Mouse (Mus musculus) ZHBTc4 (cell line): ENCODE results near the gene Igf1.

Source experiments
- DNase-seq: peaks from one replicate; pipeline ENCODE4 v3.0.0-alpha.2; 2011; ENCODE audit warnings: low read depth, low spot score

Igf1 gene

GRCm38 (mm10) chr10:87858013-87858806 is at the start of gene Igf1:
Igf1 (plus strand) TSS chr10:87858265.
- DNase-seq = no peak

- DNase-seq = peak; percentile 49
Measured at GRCm38 (mm10) chr10:87812157-87813072, 45.6 kb upstream of the Igf1 start.

- DNase-seq = peak; percentile 16
Measured at GRCm38 (mm10) chr10:87813073-87813590, 44.9 kb upstream of the Igf1 start.

- no peak for DNase-seq
Measured at GRCm38 (mm10) chr10:87816861-87817260, 41.2 kb upstream of the Igf1 start.

- no peak for DNase-seq
Measured at GRCm38 (mm10) chr10:87817786-87818185, 40.3 kb upstream of the Igf1 start.

GRCm38 (mm10) chr10:87821906-87822305 is 36.2 kb upstream of the Igf1 start:
- DNase-seq = peak; percentile 10

- DNase-seq = no peak
Measured at GRCm38 (mm10) chr10:87830012-87830411, 28.1 kb upstream of the Igf1 start.

GRCm38 (mm10) chr10:87830639-87831038 is 27.4 kb upstream of the Igf1 start:
- no peak for DNase-seq

GRCm38 (mm10) chr10:87832101-87832500 is 26.0 kb upstream of the Igf1 start:
- no peak for DNase-seq

GRCm38 (mm10) chr10:87839454-87839853 is 18.6 kb upstream of the Igf1 start:
- DNase-seq = no peak

- no peak for DNase-seq
Measured at GRCm38 (mm10) chr10:87842501-87842900, 15.6 kb upstream of the Igf1 start.

GRCm38 (mm10) chr10:87844917-87845552 is 13.0 kb upstream of the Igf1 start:
- no peak for DNase-seq

GRCm38 (mm10) chr10:87847882-87848281 is 10.2 kb upstream of the Igf1 start:
- DNase-seq = no peak

GRCm38 (mm10) chr10:87848419-87848818 is 9.6 kb upstream of the Igf1 start:
- DNase-seq = no peak

GRCm38 (mm10) chr10:87851492-87851891 is 6.6 kb upstream of the Igf1 start:
- DNase-seq = no peak

- peak; percentile 65 for DNase-seq
Measured at GRCm38 (mm10) chr10:87854408-87854807, 3.7 kb upstream of the Igf1 start.

GRCm38 (mm10) chr10:87855423-87856122 is 2.5 kb upstream of the Igf1 start:
- no peak for DNase-seq

GRCm38 (mm10) chr10:87857215-87857955 is 680 bp upstream of the Igf1 start:
- DNase-seq = no peak

- DNase-seq = no peak
Measured at GRCm38 (mm10) chr10:87858939-87859338, 874 bp downstream of the Igf1 start.

GRCm38 (mm10) chr10:87859453-87859852 is 1.4 kb downstream of the Igf1 start:
- no peak for DNase-seq
